Mouse (Mus musculus) heart, adult 9 months (tissue): ENCODE measurements around the gene Gucy2e.

ENCODE experiments used
- DNase-seq, 2 experiments: peaks; one replicate each; pipeline ENCODE4 v3.0.0; 2022; ENCODE audit warnings: low spot score in 2 of 2

Gucy2e gene

DNA sequence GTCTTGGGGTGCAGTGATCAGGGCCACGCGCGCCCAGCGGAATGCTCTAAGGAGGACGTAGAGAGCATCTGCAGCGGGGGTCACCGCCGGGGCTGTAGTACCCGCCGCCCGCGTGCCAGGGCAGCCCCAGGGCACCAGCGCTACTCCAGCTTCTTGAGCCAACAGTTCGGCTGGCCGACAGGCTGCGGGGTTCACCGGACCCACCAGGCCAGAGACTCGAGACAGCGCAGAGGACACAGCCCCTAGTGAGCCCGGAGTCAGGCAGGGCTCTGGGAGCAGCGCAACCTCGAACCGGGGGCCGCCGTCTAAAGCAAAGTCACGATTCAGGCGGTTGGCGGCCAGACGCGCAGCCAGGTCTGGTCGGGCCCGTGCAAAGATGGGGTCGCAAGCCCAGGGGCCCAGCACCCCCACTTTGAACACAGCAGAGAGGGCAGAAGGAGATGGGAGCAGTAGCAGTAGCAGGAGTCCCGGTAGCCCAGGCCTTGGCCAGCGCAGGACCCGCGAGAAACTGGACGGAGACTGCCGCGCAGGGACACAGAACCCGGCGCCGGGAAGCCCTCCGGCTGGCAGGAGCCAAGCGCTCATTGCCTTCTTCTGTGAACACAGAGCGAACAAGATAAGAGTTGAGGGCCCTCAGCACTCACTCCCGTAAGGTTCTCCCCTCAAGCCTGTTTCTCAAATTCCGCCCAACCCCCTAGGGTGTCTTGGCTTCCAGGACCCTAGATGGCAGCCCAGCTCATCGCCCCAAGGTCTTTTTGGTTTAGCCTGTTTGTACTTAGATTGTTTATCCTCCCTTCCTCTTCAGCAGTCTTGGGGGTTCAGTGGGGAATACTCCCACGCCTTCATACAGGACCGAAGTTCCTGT, 543 bp downstream of the Gucy2e start:
- DNase-seq, result no peak

GRCm38 (mm10) chr11:69235285-69236060, 1.4 kb downstream of the Gucy2e start:
- peak; percentile 18 to 26 for DNase-seq

- DNase-seq, result no peak
Observed at GRCm38 (mm10) chr11:69233141-69233540, 3.7 kb downstream of the Gucy2e start.

DNA sequence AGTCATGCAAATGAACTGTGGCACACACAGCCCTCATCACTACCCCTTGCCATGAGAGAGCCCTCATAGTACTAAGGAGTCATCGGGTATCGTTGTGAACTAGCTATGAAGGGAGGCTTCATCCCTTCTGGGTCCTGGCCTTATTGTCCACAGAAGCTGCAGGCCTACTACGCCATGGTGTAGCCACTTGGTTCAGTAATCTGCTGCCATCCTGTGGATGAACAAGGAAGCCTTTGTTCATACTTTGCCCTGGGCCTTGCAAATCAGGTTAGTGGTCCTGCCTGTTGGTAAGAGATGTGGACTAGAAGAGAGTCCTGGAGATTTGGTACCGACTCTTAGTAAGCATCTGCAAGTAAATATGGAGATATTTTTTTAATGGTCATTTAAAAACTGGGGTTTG, 6.4 kb downstream of the Gucy2e start:
- no peak for DNase-seq

DNA sequence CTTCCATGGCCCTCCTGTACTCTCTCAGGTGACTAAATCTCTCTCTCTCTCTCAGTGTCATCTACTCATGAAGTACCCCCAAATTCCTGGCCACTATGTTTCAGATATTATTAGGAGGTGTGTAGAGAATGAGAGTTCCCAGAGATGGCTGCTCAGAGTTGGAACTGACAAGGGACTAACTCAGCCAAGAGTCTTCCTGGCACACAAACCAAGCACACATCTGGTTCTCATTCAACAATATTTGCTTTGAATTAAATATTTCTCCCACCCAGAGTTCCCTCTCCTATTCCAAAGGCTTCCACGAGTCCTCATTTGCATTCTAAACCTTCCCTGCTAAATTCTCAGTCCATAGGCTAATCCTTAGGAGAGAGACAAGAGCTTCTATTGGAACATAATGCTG, 11.1 kb downstream of the Gucy2e start:
- no peak for DNase-seq

- DNase-seq, result peak; percentile 39 to 47
Observed at GRCm38 (mm10) chr11:69223101-69223500, 13.7 kb downstream of the Gucy2e start.

GRCm38 (mm10) chr11:69221070-69221469, 15.8 kb downstream of the Gucy2e start:
- DNase-seq, result peak; percentile 34 to 46

DNA sequence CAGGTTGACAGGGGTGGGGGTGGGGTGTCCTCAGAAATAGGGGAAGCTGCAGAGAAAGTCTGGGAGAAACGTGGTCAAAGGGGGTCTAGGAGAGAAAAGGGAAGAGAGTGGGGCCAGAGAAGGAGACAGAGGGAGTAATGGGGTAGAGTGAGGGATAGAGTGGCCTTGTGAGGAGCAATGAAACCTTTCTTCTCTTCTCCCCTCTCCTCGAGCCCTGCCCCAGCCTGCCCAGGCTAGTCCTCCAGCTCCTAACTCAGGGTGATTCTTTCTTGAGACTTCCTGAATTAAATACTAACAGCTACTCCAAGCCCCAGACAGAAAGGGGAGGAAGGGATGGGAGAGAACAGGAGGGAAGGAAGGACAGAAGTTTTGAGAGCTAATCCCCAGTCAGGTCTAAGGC, 18.2 kb downstream of the Gucy2e start:
- DNase-seq, result no peak

DNA sequence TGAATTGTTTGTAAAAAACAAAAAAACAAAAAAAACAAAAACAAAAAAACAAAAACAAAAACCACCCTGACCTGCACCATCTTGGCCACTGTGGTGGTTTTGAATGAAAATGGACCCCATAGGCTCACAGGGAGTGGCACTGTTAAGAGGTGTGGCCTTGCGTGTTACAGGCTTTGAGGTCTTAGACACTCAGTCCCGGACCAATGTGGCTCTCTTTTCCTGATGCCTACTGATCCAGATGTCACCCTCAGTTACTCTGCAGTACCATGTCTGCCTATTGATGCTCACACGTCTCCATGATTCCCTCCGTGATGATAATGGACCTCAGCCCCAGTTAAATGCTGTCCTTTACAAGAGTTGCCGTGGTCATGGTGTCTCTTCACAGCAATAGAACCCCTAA, 19.4 kb downstream of the Gucy2e start:
- DNase-seq, result no peak

GRCm38 (mm10) chr11:69211431-69211830, 25.4 kb downstream of the Gucy2e start:
- DNase-seq, result no peak

DNA sequence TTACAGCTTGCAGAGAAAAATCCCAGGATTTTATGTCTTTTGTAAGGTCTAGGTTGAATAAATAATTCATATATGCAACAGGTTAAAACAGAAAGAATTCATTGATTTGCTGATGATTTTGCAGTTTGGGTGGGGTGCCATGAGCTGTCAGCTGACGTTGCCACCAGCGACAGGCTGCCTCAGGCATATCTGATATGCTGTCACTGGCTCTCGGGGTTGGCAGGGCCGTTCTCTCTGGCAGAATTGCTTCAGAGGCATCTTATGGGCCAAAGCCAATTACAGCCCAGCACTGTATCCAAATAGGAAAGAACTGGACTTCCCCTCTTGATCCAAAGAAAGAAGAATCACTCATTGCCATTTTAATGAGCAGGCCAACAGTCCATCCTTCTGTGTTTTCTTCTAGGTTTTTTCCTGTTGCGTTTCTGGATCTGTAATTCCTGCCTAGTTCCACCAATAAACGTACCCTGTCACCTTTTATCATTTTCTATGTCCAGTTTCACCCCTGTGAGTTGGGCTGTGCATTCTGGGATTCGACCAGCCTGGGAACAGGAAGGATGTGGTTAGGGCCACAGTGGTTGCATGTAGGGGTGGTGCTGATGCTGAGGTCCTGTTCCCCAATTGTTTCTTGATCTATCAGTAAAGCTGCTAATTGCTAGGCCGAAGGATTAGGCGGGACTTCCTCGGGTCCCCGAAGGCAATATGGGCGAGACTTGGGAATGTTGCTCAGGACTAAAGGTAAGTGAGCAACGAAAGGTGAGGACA, 34.2 kb downstream of the Gucy2e start:
- DNase-seq, result no peak

GRCm38 (mm10) chr11:69200231-69200630, 36.6 kb downstream of the Gucy2e start:
- DNase-seq, result no peak

DNA sequence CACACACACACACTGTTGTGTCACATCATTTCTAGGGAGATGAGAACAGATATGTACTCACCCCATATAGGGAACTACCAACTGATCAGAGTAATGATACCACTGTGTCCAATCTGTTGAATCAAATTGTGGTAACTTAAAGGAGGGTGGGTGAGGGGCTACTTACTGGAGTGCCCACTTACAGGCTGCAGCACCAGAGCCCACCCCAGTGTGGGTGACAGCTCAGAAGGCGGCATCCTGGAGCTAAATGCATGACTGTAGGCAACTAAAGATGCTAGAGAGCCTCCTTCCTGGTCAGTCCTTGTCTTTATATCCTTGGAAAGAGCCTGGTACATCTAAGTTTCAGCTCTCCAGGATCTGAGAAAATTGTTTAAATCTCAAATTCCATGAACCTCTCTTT, 37.6 kb downstream of the Gucy2e start:
- no peak for DNase-seq

DNA sequence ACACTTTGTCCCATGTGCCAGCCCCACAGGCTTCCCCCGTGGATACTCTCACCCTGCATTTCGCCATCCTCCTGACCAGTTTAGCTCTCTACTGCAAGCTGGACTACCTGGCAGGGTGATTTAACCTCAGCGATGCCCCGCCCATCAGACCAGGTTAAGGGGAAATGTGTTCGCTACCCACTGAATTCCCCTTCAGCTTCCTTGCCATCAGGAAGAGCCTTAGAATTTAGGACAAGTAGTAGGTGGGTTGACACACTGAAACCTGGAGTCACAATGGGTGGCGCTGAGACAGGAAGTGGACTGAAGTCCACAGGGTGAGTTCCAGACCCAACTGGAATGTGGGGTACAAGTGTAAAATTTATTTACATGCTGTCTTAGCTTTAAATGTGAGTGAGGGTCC, 39.1 kb downstream of the Gucy2e start, which contains the start of gene Alox8:
Alox8 (minus strand) TSS at position 101 of the 400 bp plus-strand sequence.
- no peak for DNase-seq

GRCm38 (mm10) chr11:69197194-69197593, 39.6 kb downstream of the Gucy2e start:
- DNase-seq, result no peak

DNA sequence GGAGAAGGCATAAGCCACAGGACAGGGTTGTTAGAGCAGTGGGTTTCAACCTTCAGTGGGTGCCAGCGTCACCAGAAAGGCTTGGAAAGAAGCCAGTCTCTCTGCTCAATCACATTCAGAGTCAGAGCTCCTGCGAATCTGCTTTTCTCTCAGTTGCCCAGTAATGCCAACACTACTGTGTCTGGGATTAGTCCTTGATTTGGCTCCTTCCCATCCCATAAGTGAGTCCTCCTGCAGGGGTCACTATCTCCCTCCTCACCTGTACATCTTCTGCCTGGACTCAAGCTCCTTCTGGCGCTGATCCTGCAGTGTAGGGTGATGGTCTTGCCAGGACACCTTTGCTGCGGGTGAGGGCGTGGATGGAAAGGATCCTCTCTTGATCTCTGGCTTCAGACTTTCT, 40.1 kb downstream of the Gucy2e start:
- no peak for DNase-seq

DNA sequence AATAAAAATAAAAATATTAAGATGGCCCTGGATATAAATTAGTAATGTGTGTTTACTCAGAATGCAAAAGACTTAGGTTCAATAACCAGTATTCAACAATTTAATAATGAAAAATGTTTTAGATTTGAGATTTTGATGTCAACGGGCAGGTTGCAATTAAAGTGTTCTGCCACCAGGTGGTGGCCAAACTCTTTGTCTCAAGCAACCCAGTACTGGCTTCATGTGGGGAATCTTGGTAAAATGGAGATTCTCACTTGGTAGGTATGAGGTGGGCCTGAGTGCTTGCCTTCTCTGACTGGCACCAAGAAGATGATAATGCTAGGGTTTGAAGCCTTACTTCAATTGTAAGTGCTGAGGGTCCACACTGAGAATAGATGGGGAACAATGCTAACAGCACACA, 44.0 kb downstream of the Gucy2e start:
- DNase-seq, result no peak

GRCm38 (mm10) chr11:69185936-69186335, 50.9 kb downstream of the Gucy2e start:
- DNase-seq, result no peak

- no peak for DNase-seq
Observed at GRCm38 (mm10) chr11:69185031-69185430, 51.8 kb downstream of the Gucy2e start.

DNA sequence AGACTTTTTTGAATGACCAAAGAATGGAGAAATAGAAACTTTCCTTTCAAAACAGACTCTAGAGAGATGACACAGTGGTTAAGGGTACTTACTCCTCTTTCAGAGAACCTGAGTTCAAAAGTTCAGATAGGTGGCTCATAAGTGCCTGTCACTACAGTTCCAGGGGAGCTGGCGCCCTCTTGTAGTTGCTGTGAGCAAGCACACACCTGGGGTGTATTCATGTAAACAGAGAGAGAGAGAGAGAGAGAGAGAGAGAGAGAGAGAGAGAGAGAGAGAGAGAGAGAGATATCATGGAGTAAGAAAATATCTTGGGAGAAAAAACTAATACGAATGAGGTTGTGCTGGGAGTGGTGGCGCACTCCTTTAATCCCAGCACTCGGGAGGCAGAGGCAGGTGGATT, 56.7 kb downstream of the Gucy2e start:
- DNase-seq, result no peak

GRCm38 (mm10) chr11:69179512-69179911, 57.3 kb downstream of the Gucy2e start:
- DNase-seq, result no peak

DNA sequence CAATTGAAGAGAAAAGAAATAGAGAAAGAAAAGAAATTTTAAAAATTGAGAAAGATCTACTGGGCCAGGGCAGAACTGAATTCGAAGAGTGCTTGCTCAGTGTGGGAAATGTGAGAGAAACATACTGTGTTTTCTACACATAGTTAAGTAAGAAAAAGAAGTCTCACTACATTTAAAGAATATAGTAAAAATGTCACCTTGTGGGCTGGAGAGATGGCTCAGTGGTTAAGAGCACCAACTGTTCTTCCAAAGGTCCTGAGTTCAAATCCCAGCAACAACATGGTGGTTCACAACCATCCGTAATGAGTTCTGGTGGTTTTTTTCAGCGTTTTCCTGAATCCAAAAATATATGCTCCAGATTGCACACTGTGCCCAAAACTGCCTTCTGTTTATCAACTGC, 58.3 kb downstream of the Gucy2e start:
- DNase-seq, result no peak
